Mouse (Mus musculus) adrenal gland, postnatal 36 days (tissue): ENCODE data around the gene Sspn. TPM values are rescaled to one million over a fixed set of nuclear protein-coding genes. Genes with fewer than 3 reads are reported as not detected.

Experiments
- total RNA-seq, 2 experiments: library from RNA; stranded (reverse); gene quantifications; 2 replicates each; pipeline ENCODE4 v1.2.3; 2021

Sspn gene
- total RNA-seq, 2 experiments from 2014 or later = 10.5 to 18.1 TPM

Other genes with a start within 250 kb of the Sspn start
- 100 to 1,000 TPM in 1 of 2 experiments, 10 to 100 TPM in 1; 79.1 to 106 TPM for gene Rassf8, start 184.9 kb upstream of the Sspn start, total RNA-seq
- 10 to 100 TPM; 12.3 to 16.5 TPM for gene Bhlhe41, start 66.1 kb upstream of the Sspn start, total RNA-seq